Mouse (Mus musculus) cortical plate, adult 2 months (tissue): Measurements from ENCODE around the gene Pcp4l1.

ENCODE experiments used
- CTCF ChIP-seq: fragments of 200-500 bp; IDR thresholded peaks from 2 replicates; pipeline ENCODE4 v1.5.1; 2011; ENCODE audit warnings: mild to moderate bottlenecking, control low read depth, low read length; ENCODE audit not compliant: insufficient read depth; ENCODE audit errors: extremely low read depth
- POLR2A ChIP-seq: fragments of 200-500 bp; IDR thresholded peaks from 2 replicates; pipeline ENCODE4 v1.6.1; 2011; ENCODE audit warnings: mild to moderate bottlenecking, low read length, control low read depth; ENCODE audit not compliant: insufficient read depth; ENCODE audit errors: extremely low read depth

DNA sequence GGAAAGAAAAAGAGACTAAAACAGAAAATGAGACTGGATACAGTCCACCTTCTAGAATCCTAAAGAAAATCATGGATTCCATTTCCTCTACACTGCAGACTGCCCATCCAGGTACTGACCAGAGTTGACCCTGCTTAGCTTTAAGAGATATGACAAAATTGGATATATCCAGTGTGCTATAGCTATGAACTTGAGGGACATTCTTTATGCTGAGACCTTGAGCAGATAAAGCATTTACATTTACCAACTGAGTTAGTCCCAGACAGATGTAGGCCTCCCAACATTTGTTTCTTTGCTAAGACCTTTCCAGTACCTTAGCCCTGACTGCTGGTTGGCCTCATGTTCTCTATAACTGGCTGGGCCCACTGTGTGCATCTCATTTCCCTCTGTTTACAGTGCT, 38.1 kb downstream of the Pcp4l1 start:
- TF ChIP-seq CTCF (no peak), POLR2A (no peak)
